Mouse (Mus musculus) naive thymus-derived CD4-positive, alpha-beta T cell, adult 2 months (primary cell): ENCODE measurements around the gene Tex22.

Experiments
- DNase-seq: peaks from one replicate; pipeline ENCODE4 v3.0.0-alpha.2; 2011; ENCODE audit warnings: low read depth

Tex22 gene

DNA sequence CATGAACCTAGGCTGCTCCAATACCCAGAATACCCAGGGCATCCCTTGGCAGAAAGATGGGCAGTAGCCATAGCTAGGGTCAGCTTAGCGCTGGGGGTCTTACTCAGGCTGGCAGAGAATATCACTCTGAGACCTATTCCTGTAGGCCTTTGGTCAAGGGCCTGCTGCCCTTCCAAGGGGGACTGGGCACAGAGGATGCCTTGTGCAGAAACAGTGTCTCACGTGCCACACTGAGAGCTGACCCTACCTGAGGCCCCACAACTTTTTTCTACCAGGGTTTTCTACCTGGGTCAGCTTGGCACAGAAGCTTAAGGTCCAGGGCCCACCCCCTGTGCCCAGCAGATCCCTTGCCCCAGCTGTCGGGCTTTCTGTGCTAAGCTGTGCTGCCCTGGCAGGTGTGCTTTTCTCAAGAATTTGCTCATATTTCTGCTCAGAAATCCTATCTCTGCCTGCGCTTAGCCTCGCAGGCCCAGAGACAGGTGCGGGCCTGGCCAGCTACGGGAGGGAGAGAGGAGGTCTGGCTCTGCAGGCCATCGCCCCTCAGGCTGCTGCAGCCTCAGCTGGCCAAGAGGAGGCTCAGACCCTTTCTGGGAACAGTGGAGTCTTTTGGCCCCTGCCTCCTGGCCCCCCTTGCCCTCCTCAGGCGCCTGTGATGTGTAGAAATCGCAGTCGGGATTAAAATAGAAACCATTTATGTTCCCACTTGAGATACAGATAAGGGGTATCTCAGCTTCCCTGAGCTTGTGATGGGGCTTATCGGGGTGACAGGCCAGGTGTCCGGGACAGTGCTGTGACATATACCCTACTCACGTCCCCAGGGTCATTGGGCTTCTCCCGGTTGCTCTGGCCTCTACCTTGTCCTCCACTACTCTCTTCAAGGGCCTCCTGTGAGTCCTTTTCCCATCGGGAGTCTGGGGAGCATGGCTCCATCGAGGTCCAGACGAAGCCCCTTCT lies 63.2 kb downstream of the Tex22 start:
- DNase-seq: no peak

DNA sequence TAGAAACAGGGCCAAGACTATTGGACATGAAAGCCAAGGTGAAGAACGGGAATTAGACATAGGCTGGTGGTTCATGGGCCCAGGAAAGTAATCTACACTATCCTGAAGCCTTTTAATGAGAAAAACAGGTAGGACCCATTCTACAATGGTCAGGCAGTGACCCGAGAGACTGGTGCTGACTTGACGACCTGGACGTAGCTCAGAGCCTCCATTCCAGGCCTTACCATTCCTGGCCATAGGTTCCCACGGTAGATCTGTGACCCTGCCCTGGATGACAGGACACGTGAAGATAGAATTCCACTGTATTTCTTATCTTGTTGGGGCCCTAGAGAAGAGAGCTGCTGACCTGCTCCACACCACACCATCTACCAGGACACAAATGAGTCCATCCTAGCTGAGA lies 64.0 kb downstream of the Tex22 start:
- DNase-seq: no peak
